In genomic region chr7:47122026-47122425, GRCm38 (mm10) we compare ENCODE assay signal across 19 mouse cellular contexts. TPM values are rescaled to one million over a fixed set of nuclear protein-coding genes. Genes with fewer than 3 reads are reported as not detected.
"Had no signal": no experiment of that assay in that cellular context is flagged by ENCODE, and none has a peak within 500 bp of the region (broad histone marks: within the 10 kb centered on the region; RNA-seq: fewer than 3 reads in every experiment).

No protein-coding gene starts in this region.

- H3K27me3 ChIP-seq: liver, embryonic 13.5 days; liver, embryonic 15.5 days; lung, embryonic 15.5 days; midbrain, embryonic 13.5 days; midbrain, embryonic 15.5 days; neural tube, embryonic 12.5 days had no signal

- H3K36me3 ChIP-seq: liver, embryonic 13.5 days; liver, embryonic 15.5 days; lung, embryonic 15.5 days; neural tube, embryonic 12.5 days had no signal

- H3K4me2 ChIP-seq: liver, embryonic 13.5 days; liver, embryonic 15.5 days; lung, embryonic 15.5 days; midbrain, embryonic 11.5 days; midbrain, embryonic 13.5 days; midbrain, embryonic 15.5 days; neural tube, embryonic 12.5 days had no signal

- H3K4me1 ChIP-seq: liver, embryonic 13.5 days; liver, embryonic 15.5 days; lung, embryonic 15.5 days; megakaryocyte, embryonic 14.5 days; midbrain, embryonic 13.5 days; midbrain, embryonic 15.5 days; neural tube, embryonic 12.5 days had no signal

- H3K4me3 ChIP-seq: liver, embryonic 13.5 days; liver, embryonic 15.5 days; lung, embryonic 15.5 days; megakaryocyte, embryonic 14.5 days; midbrain, embryonic 13.5 days; midbrain, embryonic 15.5 days; neural tube, embryonic 12.5 days had no signal

- H3K27ac ChIP-seq: liver, embryonic 13.5 days; liver, embryonic 15.5 days; lung, embryonic 15.5 days; macrophage; midbrain, embryonic 13.5 days; midbrain, embryonic 15.5 days; neural tube, embryonic 12.5 days had no signal

- H3K9ac ChIP-seq: liver, embryonic 13.5 days; liver, embryonic 15.5 days; liver, postnatal 0 days; lung, embryonic 15.5 days; midbrain, embryonic 13.5 days; midbrain, embryonic 15.5 days; neural tube, embryonic 12.5 days had no signal

- H3K9me3 ChIP-seq: liver, embryonic 13.5 days; liver, embryonic 15.5 days; lung, embryonic 15.5 days; megakaryocyte, embryonic 14.5 days; midbrain, embryonic 13.5 days; midbrain, embryonic 15.5 days; neural tube, embryonic 12.5 days had no signal

- ATAC-seq: liver, postnatal 0 days; lung, postnatal 0 days; midbrain, embryonic 13.5 days; midbrain, embryonic 15.5 days had no signal

- DNase-seq: liver, embryonic 13.5 days; liver, postnatal 0 days; lung, adult 2 months; lung, postnatal 14 days; lung, postnatal 36 days; right cerebral cortex, postnatal 14 days; thymus, adult 2 months; thymus, postnatal 14 days; thymus, postnatal 36 days had no signal

RNA-seq across cellular contexts. Expression of gene Ptpn5, which starts 11.5 kb away (rescaled TPM):
- total RNA-seq: neutrophil, adult 5-6 weeks had no signal
- polyA plus RNA-seq: liver, embryonic 15.5 days; liver, postnatal 0 days; macrophage had no signal
